Mouse (Mus musculus) heart, embryonic 10.5 days (tissue): ENCODE results near the gene 1110004F10Rik. TPM values are rescaled to one million over a fixed set of nuclear protein-coding genes. Genes with fewer than 3 reads are reported as not detected.

Source experiments
- DNase-seq: peaks from one replicate; pipeline ENCODE4 v3.0.0-alpha.2; 2017; ENCODE audit warnings: low spot score
- H3K27ac ChIP-seq: fragments of 300-500 bp; sonication (generic); 2 replicates; pipeline ENCODE4 v1.5.1; 2016; ENCODE audit warnings: mild to moderate bottlenecking
- H3K27me3 ChIP-seq: fragments of 300-500 bp; sonication (generic); 2 replicates; pipeline ENCODE4 v1.6.1; 2016; ENCODE audit warnings: mild to moderate bottlenecking; ENCODE audit not compliant: poor library complexity, insufficient read depth, severe bottlenecking
- H3K36me3 ChIP-seq: fragments of 300-500 bp; sonication (generic); 2 replicates; pipeline ENCODE4 v1.6.1; 2016; ENCODE audit warnings: mild to moderate bottlenecking, moderate library complexity
- H3K4me1 ChIP-seq: fragments of 300-500 bp; sonication (generic); 2 replicates; pipeline ENCODE4 v1.6.1; 2016; ENCODE audit warnings: mild to moderate bottlenecking
- H3K4me3 ChIP-seq: fragments of 300-500 bp; sonication (generic); 2 replicates; pipeline ENCODE4 v1.5.1; 2016; ENCODE audit warnings: mild to moderate bottlenecking, moderate library complexity
- H3K9me3 ChIP-seq: fragments of 300-500 bp; sonication (generic); 2 replicates; pipeline ENCODE4 v1.6.1; 2016; ENCODE audit warnings: mild to moderate bottlenecking, moderate library complexity
- WGBS: fragments of 180-500 bp; shearing (Covaris S2); methylation state at CpG from one replicate; pipeline ENCODE4 v1.1.7; 2016; 5-methylcytosine and 5-hydroxymethylcytosine counted together
- polyA plus RNA-seq: library from polyadenylated mRNA; unstranded; fragments of >200 nt; fragmentation: Nextera tagmentation; extraction: Ambion mirVana; gene quantifications from 2 replicates; pipeline ENCODE4 v1.2.1, GENCODE M21; 2016

Gene 1110004F10Rik
- polyA plus RNA-seq: 208 and 252 TPM in 2 replicates

- Histone ChIP-seq H3K27me3 (peaks cover 67% of the 10 kb centered on the region), H3K27ac (peak within 1 kb of the TSS; percentile 78), H3K36me3 (no peaks in the 10 kb centered on the region), H3K9me3 (no peaks in the 10 kb centered on the region), H3K4me3 (peak within 1 kb of the TSS; percentile 72), H3K4me1 (peaks cover 36% of the 10 kb centered on the region)
- under 1% methylated on average over 11 of the region's 11 CpGs for WGBS
- DNase-seq: no peak
These were observed at the start of gene 1110004F10Rik for GRCm38 (mm10) chr7:116039196-116039537. TSS of gene 1110004F10Rik (plus strand) at chr7:116039397.

- Histone ChIP-seq H3K36me3 (no peaks in the 10 kb centered on the region), H3K4me1 (no peaks in the 10 kb centered on the region; the same call in 1 of the 2 replicates), H3K4me3 (no peak overlapping the region), H3K27me3 (no peaks in the 10 kb centered on the region), H3K9me3 (no peaks in the 10 kb centered on the region), H3K27ac (no peak overlapping the region)
- WGBS: 86% methylated on average over 4 of the region's 4 CpGs
- DNase-seq: no peak
These were observed 36.5 kb upstream of the 1110004F10Rik start for GRCm38 (mm10) chr7:116002726-116003125.

- no peaks in the 10 kb centered on the region for H3K36me3 ChIP-seq
- no peaks in the 10 kb centered on the region for H3K9me3 ChIP-seq
- peaks cover 27% of the 10 kb centered on the region for H3K4me1 ChIP-seq
- no peak for DNase-seq
- WGBS: 30% methylated on average over 3 of the region's 3 CpGs
- peak overlapping the region; percentile 65 for H3K4me3 ChIP-seq
- H3K27me3 ChIP-seq: peaks cover 9% of the 10 kb centered on the region
- H3K27ac ChIP-seq: peak overlapping the region; percentile 92
These were observed 9.2 kb upstream of the 1110004F10Rik start for GRCm38 (mm10) chr7:116029991-116030390.

- 6% methylated on average over 26 of the region's 26 CpGs for WGBS
- H3K27ac ChIP-seq: peak overlapping the region; percentile 92
These were observed 8.4 kb upstream of the 1110004F10Rik start for GRCm38 (mm10) chr7:116030597-116031387.

GRCm38 (mm10) chr7:116031388-116031717, 7.8 kb upstream of the 1110004F10Rik start:
- Histone ChIP-seq H3K36me3 (no peaks in the 10 kb centered on the region), H3K4me1 (peaks cover 27% of the 10 kb centered on the region), H3K9me3 (no peaks in the 10 kb centered on the region), H3K27me3 (peaks cover 23% of the 10 kb centered on the region), H3K27ac (peak overlapping the region; percentile 92), H3K4me3 (peak overlapping the region; percentile 65)
- no peak for DNase-seq
- 0% methylated on average over 14 of the region's 14 CpGs for WGBS

More at GRCm38 (mm10) chr7:116030597-116031387, 8.4 kb upstream of the 1110004F10Rik start:
- DNase-seq: peak; percentile 93
- Histone ChIP-seq H3K4me3 (peak overlapping the region; percentile 65), H3K4me1 (peaks cover 27% of the 10 kb centered on the region), H3K27me3 (peaks cover 17% of the 10 kb centered on the region), H3K36me3 (no peaks in the 10 kb centered on the region), H3K9me3 (no peaks in the 10 kb centered on the region)

- peak; percentile 90 for DNase-seq
- WGBS: under 1% methylated on average over 65 of the region's 65 CpGs
- Histone ChIP-seq H3K36me3 (no peaks in the 10 kb centered on the region), H3K27me3 (peaks cover 29% of the 10 kb centered on the region), H3K4me3 (peak overlapping the region; percentile 65), H3K27ac (peak overlapping the region; percentile 92), H3K9me3 (no peaks in the 10 kb centered on the region), H3K4me1 (peaks cover 27% of the 10 kb centered on the region)
These were observed 7.2 kb upstream of the 1110004F10Rik start for GRCm38 (mm10) chr7:116031718-116032595.

- Histone ChIP-seq H3K4me1 (peaks cover 27% of the 10 kb centered on the region), H3K4me3 (peak overlapping the region; percentile 65), H3K27me3 (peaks cover 36% of the 10 kb centered on the region), H3K27ac (peak overlapping the region; percentile 92), H3K36me3 (no peaks in the 10 kb centered on the region), H3K9me3 (no peaks in the 10 kb centered on the region)
- WGBS: 3% methylated on average over 11 of the region's 11 CpGs
- peak; percentile 86 for DNase-seq
These were observed 6.4 kb upstream of the 1110004F10Rik start for GRCm38 (mm10) chr7:116032596-116033307.

GRCm38 (mm10) chr7:116033371-116034241, 5.6 kb upstream of the 1110004F10Rik start:
- peaks cover 35% of the 10 kb centered on the region for H3K4me1 ChIP-seq
- no peaks in the 10 kb centered on the region for H3K9me3 ChIP-seq
- peak overlapping the region; percentile 65 for H3K4me3 ChIP-seq
- no peaks in the 10 kb centered on the region for H3K36me3 ChIP-seq
- H3K27ac ChIP-seq: peak overlapping the region; percentile 92
- 0% methylated on average over 54 of the region's 54 CpGs for WGBS
- H3K27me3 ChIP-seq: peaks cover 43% of the 10 kb centered on the region
- DNase-seq: peak; percentile 79

- peak overlapping the region; percentile 65 for H3K4me3 ChIP-seq
- H3K4me1 ChIP-seq: peaks cover 41% of the 10 kb centered on the region
- no peaks in the 10 kb centered on the region for H3K9me3 ChIP-seq
- no peaks in the 10 kb centered on the region for H3K36me3 ChIP-seq
- H3K27ac ChIP-seq: peak overlapping the region; percentile 92
- peaks cover 50% of the 10 kb centered on the region for H3K27me3 ChIP-seq
- under 1% methylated on average over 25 of the region's 25 CpGs for WGBS
- DNase-seq: peak; percentile 90
These were observed 4.9 kb upstream of the 1110004F10Rik start for GRCm38 (mm10) chr7:116034282-116034758.

- Histone ChIP-seq H3K36me3 (no peaks in the 10 kb centered on the region), H3K27ac (no peak overlapping the region), H3K9me3 (no peaks in the 10 kb centered on the region), H3K4me1 (peaks cover 43% of the 10 kb centered on the region), H3K4me3 (no peak overlapping the region), H3K27me3 (peaks cover 52% of the 10 kb centered on the region)
- no peak for DNase-seq
- WGBS: 36% methylated on average over 4 of the region's 4 CpGs
These were observed 3.7 kb upstream of the 1110004F10Rik start for GRCm38 (mm10) chr7:116035504-116035903.

GRCm38 (mm10) chr7:116036591-116037555, 2.3 kb upstream of the 1110004F10Rik start:
- peaks cover 63% of the 10 kb centered on the region for H3K27me3 ChIP-seq
- no peak overlapping the region for H3K27ac ChIP-seq
- 23% methylated on average over 18 of the region's 18 CpGs for WGBS
- peak overlapping the region; percentile 1; the same call in 1 of the 2 replicates for H3K4me3 ChIP-seq
- H3K36me3 ChIP-seq: no peaks in the 10 kb centered on the region
- peaks cover 37% of the 10 kb centered on the region for H3K4me1 ChIP-seq
- DNase-seq: no peak
- H3K9me3 ChIP-seq: no peaks in the 10 kb centered on the region
